Mouse (Mus musculus): ENCODE results near the gene Kif24.
A peak's percentile ranks its signal among the peaks of the same experiment; 100 is the strongest.
"Not testable (repeated sequence)": the region's sequence is repeated elsewhere in the genome, so short reads cannot be mapped to it uniquely, and the experiment has no call there.

The Kif24 gene

GRCm38 (mm10) chr4:41493464-41494116 lies 28.9 kb upstream of the Kif24 start:
- DNase-seq (ENCODE audit: low read depth, low spot score) = no peak

GRCm38 (mm10) chr4:41492951-41493350 lies 28.3 kb upstream of the Kif24 start:
- no peak for DNase-seq (ENCODE audit: low read depth, low spot score)

DNA sequence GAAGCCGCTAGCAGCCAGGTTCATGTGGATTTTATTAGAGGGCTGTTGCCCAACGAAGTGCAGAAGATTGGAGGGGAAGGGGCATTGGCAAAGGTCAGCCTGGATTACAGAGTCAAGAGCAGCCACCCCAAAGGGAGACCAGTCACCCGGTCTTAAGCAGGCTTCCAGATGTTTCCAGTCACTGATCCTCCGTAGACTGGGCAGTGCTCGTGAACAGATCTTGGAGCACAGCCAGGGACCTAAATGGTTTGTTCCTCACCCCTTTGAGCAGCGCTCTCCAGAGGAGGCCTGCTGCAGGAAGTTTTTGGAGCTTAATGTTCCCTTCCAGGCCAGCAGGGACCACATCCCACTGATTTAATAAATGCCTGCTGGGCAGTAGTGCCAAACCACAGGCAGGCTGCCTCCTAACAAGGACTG lies 16.9 kb upstream of the Kif24 start:
- peak; percentile 89 for DNase-seq (ENCODE audit: low read depth, low spot score)

DNA sequence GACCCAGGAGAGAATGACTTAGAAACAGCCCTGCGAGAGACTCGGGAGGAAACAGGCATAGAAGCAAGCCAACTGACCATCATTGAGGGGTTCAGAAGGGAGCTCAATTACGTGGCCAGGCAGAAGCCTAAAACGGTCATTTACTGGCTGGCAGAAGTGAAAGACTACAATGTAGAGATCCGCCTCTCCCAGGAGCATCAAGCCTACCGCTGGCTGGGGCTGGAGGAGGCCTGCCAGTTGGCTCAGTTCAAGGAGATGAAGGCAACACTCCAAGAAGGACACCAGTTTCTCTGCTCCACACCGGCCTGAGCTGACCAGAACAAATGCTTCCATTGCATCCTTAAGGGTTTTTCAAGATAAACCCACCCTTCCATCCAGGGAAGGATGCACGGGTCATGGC lies 15.6 kb upstream of the Kif24 start:
- DNase-seq (ENCODE audit: low read depth, low spot score) = peak; percentile 85

GRCm38 (mm10) chr4:41479456-41479804 lies 14.7 kb upstream of the Kif24 start:
- peak; percentile 62 for DNase-seq (ENCODE audit: low read depth, low spot score)

DNA sequence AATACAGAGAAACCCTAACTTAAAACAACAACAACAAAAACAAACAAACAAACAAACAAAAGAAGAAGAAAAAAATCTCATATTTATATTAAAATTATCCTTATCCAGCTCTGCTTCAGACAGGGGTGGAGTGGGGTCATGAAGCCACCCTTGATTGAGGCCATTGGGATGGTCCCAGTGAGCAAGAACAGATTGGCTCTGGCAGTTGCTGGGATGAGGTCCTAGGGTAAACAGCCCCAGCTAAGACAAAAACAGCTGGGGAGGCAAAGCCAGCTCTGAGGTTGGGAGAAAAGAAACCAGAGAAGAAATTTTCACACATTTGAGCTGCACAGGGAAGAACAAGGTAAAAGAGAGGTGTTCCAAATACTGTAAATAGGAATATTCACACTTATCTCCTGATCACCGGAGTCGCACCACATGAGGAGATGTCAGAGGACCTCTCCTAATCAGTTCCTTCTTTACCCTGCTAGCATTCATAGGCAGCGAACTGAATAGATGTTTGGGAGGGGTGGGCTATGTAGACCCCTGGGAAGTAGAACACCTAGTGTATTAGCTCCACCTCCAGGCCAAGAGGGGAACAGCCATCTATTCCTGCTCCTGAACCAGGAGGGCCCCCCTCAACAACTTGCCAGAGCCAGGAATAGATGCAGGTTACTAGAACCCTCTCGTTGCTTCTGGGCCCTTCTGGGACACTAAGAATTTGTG lies 14.2 kb upstream of the Kif24 start:
- no peak for DNase-seq (ENCODE audit: low read depth, low spot score)

DNA sequence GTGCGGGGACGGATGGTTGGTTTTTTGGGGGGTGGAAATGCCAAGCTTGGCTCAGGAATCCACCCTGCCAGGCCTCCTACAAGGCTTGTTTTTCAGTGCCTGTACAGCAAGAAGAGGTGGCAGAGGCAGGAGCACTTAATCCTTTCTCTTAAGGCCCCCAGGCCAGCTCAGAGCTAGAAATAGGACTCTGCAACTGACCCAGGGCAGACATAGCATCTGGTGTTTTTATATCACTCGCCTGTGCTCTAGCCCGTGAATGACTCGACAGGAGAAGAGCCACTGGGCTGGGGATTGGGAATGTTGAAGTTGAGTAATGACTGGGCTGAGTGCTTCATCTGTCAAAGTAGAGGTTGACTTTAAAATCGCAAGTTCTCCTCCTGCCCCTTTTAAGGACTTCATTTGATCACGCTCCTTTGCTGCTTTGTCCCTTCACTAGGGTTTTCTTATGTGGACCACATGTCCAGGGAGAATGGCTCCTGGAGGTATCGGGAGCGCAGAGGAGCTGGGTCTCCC lies 13.0 kb upstream of the Kif24 start:
- peak; percentile 75 for DNase-seq (ENCODE audit: low read depth, low spot score)

DNA sequence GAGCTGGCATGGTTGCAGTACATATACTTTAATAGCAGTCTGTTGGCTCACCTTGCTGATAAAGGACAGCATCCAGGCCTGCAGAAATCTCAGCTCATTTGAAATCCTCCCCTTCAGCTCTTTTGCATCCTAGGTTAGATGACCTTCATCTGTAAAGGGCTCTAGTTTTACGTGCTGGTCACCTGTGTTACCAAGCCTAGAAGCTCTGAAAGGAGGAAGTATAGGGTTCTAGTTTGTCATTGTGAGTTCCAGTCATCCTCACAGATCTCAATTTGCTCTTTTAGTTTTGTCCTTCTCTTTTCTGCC lies 6.7 kb upstream of the Kif24 start:
- no peak for DNase-seq (ENCODE audit: low read depth, low spot score)

- no peak for DNase-seq (ENCODE audit: low read depth, low spot score)
Measured at GRCm38 (mm10) chr4:41470684-41471383, 6.1 kb upstream of the Kif24 start.

- DNase-seq (ENCODE audit: low read depth, low spot score) = no peak
Measured at GRCm38 (mm10) chr4:41470051-41470683, 5.5 kb upstream of the Kif24 start.

GRCm38 (mm10) chr4:41469199-41469598 lies 4.5 kb upstream of the Kif24 start:
- no peak for DNase-seq (ENCODE audit: low read depth, low spot score)

DNA sequence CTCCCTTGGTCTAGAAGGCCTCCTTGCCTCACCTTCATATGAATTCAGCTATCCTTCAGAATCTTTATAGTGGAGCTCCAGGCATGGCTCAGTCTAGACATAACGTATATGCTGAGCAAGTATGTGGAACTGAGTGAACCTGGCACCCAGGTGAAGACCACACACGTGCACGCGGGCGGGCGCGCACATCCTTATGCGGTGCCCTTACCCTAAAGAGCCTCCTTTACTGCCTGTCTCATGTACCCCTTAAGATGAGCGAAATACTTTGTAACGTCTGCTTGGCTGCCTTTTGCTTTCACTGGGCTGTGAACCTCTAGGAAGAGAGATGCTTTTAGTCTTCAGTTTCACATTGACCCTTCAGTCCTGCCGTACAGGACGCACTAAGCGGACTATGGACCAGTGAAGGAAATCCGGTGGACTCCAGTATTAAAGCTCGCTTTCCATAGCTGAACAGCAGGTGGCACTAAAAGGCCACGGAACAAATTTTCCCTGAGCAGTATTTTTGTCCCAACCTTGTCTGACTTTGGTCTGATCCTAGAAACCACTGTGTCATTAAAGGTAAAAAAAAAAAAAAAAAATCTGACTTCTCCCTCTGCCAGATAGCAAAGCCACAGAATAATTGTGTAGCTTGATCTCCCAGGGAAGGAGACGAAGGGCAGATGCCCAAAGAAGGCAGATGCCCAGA lies 3.9 kb upstream of the Kif24 start:
- DNase-seq (ENCODE audit: low read depth, low spot score) = peak; percentile 40

- no peak for DNase-seq (ENCODE audit: low read depth, low spot score)
Measured at GRCm38 (mm10) chr4:41465287-41465665, 589 bp upstream of the Kif24 start.

- not testable (repeated sequence) for DNase-seq (ENCODE audit: low read depth, low spot score)
Measured at GRCm38 (mm10) chr4:41463051-41463738, 1.5 kb downstream of the Kif24 start.

DNA sequence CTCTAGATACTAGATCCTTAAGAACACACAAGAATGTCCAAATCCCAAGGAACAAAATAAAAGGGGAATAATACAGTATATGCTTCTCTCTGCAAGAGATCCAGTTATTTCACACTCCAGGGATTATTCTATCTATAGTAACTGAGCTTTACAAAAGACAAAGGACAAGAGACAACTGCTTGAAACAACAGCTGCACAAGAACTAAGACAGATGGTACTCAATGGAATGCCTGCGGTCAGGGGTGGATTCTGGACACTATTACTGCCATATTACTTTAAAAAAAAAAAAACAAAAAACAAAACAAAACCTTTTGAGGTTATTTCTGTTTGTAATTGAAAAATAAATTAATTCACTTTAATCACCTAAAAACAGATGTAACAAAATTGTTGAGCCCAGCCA lies 4.0 kb downstream of the Kif24 start:
- DNase-seq (ENCODE audit: low read depth, low spot score) = no peak

DNA sequence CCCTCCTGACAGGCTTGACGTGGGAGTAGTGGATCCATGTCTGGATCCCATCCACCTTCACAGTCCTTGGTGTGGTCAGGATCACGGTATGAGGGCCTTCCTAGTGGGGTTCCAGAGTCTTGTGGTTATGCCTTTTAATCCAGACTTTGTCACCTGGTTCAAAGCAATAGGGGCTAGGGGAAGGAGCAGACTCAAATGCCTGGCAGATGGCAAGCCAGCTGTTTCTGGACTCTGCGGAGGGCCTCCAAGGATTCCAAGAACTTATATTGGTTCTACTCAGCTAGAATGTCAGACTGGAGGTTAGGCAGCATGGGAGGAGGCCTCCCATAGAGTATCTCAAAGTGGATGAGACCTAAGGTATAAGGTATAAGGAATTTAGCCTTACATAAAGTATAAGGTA lies 17.1 kb downstream of the Kif24 start:
- no peak for DNase-seq (ENCODE audit: low read depth, low spot score)

- no peak for DNase-seq (ENCODE audit: low read depth, low spot score)
Measured at GRCm38 (mm10) chr4:41442790-41443302, 21.8 kb downstream of the Kif24 start.

GRCm38 (mm10) chr4:41438931-41439330 lies 25.8 kb downstream of the Kif24 start:
- DNase-seq (ENCODE audit: low read depth, low spot score) = no peak

DNA sequence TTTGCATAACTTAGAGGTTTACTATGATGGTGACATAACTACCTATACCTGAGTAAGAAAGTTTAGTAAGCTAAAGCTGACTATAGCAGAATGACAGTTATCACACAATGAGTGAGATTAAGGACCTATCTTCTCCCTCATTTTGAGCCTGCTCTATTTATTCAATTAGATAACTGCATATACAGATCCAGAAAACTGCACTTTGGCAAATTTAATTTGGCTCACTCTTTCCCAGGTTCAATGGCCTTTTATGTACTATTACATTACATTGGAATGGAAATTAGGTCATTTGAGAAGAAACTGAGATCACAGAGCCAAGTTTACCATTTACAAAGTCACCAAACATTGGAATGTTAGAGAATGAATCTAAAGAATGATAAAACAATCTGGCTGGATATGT lies 47.7 kb downstream of the Kif24 start:
- no peak for DNase-seq (ENCODE audit: low read depth, low spot score)

- no peak for DNase-seq (ENCODE audit: low read depth, low spot score)
Measured at GRCm38 (mm10) chr4:41409341-41409740, 55.3 kb downstream of the Kif24 start.

DNA sequence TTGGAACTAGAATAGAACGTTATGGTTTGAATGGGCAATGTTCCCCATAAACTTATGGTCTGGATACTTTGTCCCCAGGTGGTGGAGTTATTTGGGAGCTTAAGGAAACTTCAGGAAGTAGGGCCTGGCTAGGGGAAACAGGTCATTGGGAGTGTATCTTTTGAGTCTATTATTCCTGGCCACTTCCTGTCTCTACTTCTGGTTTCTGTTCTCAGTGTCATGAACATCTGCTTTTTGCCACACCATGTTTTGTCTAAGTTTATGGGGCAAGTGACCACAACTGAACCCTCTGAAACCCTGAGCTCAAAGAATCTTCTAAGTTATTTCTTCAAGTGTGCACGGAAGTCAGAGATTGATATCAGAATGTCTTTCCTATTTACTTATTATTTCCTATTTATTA lies 57.3 kb downstream of the Kif24 start:
- no peak for DNase-seq (ENCODE audit: low read depth, low spot score)
